Mouse (Mus musculus) left cerebral cortex, postnatal 14 days (tissue): Measurements from ENCODE around the gene Arhgef3. TPM values are rescaled to one million over a fixed set of nuclear protein-coding genes. Genes with fewer than 3 reads are reported as not detected.
A peak's percentile ranks its signal among the peaks of the same experiment; 100 is the strongest.

Experiments used
- DNase-seq, 2 experiments: peaks; one replicate each; pipeline ENCODE4 v3.0.0; 2021 to 2022; ENCODE audit warnings: low spot score in 2 of 2, mixed read lengths in 1 of 2
- intact Hi-C: fragments of 180-260 bp; cut with DNase I; formaldehyde crosslinking; loops from one replicate; pipeline ENCODE4 v1.15.1; 2025
- long read RNA-seq, 2 experiments: library from polyadenylated mRNA; stranded (forward); transcript quantifications; one replicate each; pipeline ENCODE4 v2.0.0; 2021
- total RNA-seq, 2 experiments: library from RNA; stranded (reverse); gene quantifications; 2 replicates each; pipeline ENCODE4 v1.2.3; 2021

Arhgef3 gene
- total RNA-seq, result 10 to 100 TPM; 50.4 to 50.5 TPM
- long read RNA-seq, experiment 1, transcript Arhgef3-202 (10 exons, 3,618 nt), result major isoform, 35 of 52 reads
- long read RNA-seq, experiment 1, partial matches to known transcripts, result 5 of 52 reads
- long read RNA-seq, experiment 1, other reads (novel, unspliced or antisense), result 11 of 52 reads
- long read RNA-seq, experiment 2, transcript Arhgef3-202 (10 exons, 3,618 nt), result major isoform, 20 of 34 reads
- long read RNA-seq, experiment 2, partial matches to known transcripts, result 5 of 34 reads
- long read RNA-seq, experiment 2, other reads (novel, unspliced or antisense), result 9 of 34 reads

- intact Hi-C loops, result loop anchor here (5.0 kb wide), 2 partner anchors 53 to 68 kb away; no protein-coding TSS in a partner anchor
- no peak for DNase-seq
These were observed at the start of gene Arhgef3 for GRCm38 (mm10) chr14:27114362-27115274. Gene Arhgef3 (plus strand): TSS chr14:27114899.

DNA sequence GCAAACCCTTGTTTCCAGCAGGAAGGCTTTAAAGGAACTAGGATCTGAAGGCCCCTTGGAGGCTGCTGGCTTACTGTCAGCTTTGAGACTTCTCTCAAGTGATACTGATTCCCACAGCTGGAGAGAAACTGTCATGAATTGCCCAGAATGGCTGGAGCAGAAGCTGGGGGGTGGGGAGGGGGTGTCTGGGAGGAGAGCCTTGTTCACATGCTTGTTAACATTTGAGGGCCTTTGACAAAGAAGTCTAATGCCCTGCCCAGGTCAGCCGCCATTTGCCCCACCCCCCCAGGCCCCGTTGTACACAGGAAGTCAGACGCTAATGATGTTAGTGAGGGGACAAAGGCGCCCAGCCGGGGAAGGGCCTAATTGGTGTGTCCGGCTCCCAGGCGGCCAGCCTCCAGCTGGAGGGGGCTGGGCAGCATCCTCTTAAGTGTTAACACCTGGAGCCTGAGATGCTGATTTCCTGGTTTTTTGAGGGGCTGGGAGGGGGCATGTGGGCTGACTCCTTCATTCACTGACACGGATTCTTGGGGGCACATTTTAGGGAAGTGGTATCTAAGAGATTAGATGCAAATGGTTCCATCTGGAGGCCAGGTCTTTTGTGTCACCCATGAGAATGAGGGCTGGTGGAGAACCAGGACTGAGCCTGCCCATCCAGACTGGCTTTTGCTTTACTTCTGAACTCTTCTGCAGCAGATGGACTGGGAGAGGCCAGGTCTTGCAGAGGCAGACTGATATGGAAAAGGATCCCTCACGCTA lies 48.3 kb upstream of the Arhgef3 start:
- no peak for DNase-seq
- intact Hi-C loops, result no loop called here

- DNase-seq, result no peak
- intact Hi-C loops, result no loop called here
These were observed 46.8 kb upstream of the Arhgef3 start for GRCm38 (mm10) chr14:27067866-27068271.

GRCm38 (mm10) chr14:27069434-27070097 lies 45.1 kb upstream of the Arhgef3 start:
- no peak for DNase-seq
- intact Hi-C loops, result no loop called here

DNA sequence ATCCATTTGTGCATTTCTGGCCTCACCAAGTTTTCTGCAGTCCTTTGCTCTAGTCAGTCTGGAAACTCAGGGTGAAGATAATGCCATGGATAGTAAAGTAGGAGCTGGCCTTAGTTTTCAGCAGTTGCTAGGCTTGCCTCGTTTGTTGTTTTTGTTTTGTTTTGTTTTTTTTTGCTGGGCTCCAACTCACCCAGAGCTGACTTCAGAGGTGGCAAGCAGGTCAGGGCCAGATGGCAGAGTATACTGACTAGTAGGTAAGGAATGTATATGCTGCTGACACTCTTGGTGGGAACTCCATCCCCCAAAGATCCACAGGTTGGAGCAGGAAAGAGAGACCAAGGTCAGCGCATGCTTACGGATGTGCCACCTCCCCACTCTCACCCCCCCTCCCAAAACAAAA lies 44.6 kb upstream of the Arhgef3 start:
- no peak for DNase-seq
- intact Hi-C loops, result no loop called here

DNA sequence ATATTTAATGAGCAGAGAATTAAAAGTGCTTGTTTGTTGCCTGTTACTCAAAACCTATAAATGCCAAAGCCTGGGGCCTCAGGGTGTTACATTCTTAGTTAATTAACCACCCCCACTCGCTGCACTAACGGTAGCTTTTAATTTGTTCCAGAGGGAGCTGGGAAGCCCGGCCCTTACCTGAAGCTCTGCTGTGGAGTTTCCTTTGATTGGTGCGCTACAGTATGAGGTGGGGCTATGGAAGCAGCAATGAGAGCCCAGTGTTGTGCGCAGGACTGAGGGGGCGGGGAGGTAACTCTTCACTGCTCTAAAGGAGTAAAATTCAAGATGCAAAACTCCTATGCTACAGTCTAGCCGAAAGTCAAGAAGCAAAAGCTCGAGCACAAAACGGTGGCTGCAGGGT lies 43.9 kb upstream of the Arhgef3 start:
- intact Hi-C loops, result no loop called here
- DNase-seq, result no peak

- intact Hi-C loops, result no loop called here
- DNase-seq, result no peak
These were observed 42.7 kb upstream of the Arhgef3 start for GRCm38 (mm10) chr14:27071985-27072384.

- intact Hi-C loops, result no loop called here
- DNase-seq, result no peak
These were observed 39.6 kb upstream of the Arhgef3 start for GRCm38 (mm10) chr14:27075084-27075483.

- intact Hi-C loops, result no loop called here
- peak in 1 of 2 experiments; percentile 30 for DNase-seq
These were observed 38.7 kb upstream of the Arhgef3 start for GRCm38 (mm10) chr14:27075909-27076521.

DNA sequence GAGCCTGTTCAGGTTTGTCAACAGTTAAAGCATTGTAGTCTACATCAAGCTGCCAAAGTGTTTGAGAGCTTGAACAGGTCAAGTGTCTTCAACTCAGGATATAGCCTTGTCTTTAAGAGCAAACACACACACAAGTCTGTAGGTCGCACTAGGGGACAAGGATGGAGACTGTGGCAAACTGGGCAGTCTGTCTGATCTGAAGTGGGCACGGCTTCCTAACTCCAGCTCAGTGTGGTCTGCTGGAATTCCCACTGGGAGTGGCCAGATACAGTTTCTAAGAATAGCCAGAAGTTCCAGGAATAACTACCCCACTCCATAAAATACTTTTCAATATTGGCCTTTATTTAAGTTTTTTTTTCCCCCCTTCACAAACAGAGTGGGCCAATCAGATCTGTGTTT lies 38.2 kb upstream of the Arhgef3 start:
- no peak for DNase-seq
- intact Hi-C loops, result no loop called here

GRCm38 (mm10) chr14:27081536-27082275 lies 33.0 kb upstream of the Arhgef3 start:
- peak; percentile 53 to 74 for DNase-seq
- intact Hi-C loops, result no loop called here

GRCm38 (mm10) chr14:27085471-27085870 lies 29.2 kb upstream of the Arhgef3 start:
- no peak for DNase-seq
- intact Hi-C loops, result no loop called here

GRCm38 (mm10) chr14:27085999-27086398 lies 28.7 kb upstream of the Arhgef3 start:
- no peak for DNase-seq
- intact Hi-C loops, result no loop called here

- intact Hi-C loops, result no loop called here
- no peak for DNase-seq
These were observed 20.5 kb upstream of the Arhgef3 start for GRCm38 (mm10) chr14:27094247-27094646.

DNA sequence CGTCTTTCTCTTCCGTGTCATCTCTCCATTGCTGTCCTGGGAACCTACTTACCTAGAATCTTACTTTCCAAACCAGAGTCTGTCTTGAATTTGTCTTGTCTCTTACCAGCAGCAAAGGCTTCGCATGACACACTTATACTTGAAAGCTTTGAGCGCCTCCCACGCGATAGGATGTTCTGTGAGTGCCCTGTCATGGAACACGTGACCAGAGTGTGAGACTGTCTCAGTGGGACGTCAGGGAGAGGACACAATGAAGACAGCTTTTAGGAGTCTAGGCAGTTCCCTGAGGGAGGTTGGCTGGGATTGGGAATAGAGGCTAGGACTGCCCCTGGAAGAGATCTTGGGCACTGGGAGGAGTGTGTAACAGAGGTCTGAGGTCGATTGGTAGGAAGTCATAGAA lies 18.6 kb upstream of the Arhgef3 start:
- intact Hi-C loops, result loop anchor here (2.0 to 5.0 kb wide), 2 partner anchors 65 to 429 kb away; partner anchors contain the start of gene Pde12
- DNase-seq, result peak in 1 of 2 experiments; percentile 38

DNA sequence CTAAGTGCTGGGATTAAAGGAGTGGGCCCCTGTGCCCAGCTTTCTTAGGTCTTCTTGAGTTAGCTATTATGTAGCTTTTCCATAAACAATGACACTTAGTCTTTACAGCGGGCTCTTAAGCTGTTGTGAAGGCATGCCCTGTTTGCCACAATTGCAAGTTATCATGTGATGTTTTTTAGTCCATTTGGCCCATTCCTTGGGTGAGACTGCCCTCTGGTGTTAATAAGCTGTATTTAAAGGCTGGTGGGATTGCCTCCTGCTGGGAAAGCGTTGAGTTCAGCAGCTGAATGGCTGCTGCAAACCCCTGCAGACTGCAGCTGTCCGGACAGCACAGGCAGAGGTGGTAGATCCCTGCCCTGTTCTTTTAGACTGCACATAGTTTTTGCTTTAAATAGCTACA lies 17.9 kb upstream of the Arhgef3 start:
- intact Hi-C loops, result loop anchor here (2.0 to 5.0 kb wide), 2 partner anchors 66 to 429 kb away; partner anchors contain the start of gene Pde12
- DNase-seq, result peak; percentile 76 to 77

GRCm38 (mm10) chr14:27101735-27102134 lies 13.0 kb upstream of the Arhgef3 start:
- no peak for DNase-seq
- intact Hi-C loops, result loop anchor here (10.0 kb wide), 1 partner anchor 313 kb away; no protein-coding TSS in a partner anchor

GRCm38 (mm10) chr14:27102720-27103119 lies 12.0 kb upstream of the Arhgef3 start:
- intact Hi-C loops, result loop anchor here (10.0 kb wide), 1 partner anchor 312 kb away; no protein-coding TSS in a partner anchor
- DNase-seq, result peak; percentile 38 to 57
